Mouse (Mus musculus) heart, embryonic 11.5 days (tissue): ENCODE measurements at regions not wholly inside any gene's neighbourhood (a gene's known extent, or its start where the extent isn't known, plus 50 kb on each side); places are given as distances from the start of the nearest gene placed in this dataset.

Source experiments
- ATAC-seq: fragments of 200-750 bp; cut with Nextera tagmentation; replicated peaks from 2 replicates; pipeline ENCODE4 v1.8.0; 2017; ENCODE audit warnings: moderate library complexity; ENCODE audit not compliant: insufficient number of reproducible peaks, low FRiP score, low TSS enrichment
- H3K27ac ChIP-seq: fragments of 300-500 bp; sonication (generic); 2 replicates; pipeline ENCODE4 v1.5.1; 2014; ENCODE audit warnings: mild to moderate bottlenecking, low read depth, low read length
- H3K27me3 ChIP-seq: fragments of 300-500 bp; sonication (generic); 2 replicates; pipeline ENCODE4 v1.6.1; 2014; ENCODE audit warnings: mild to moderate bottlenecking, low read length, mixed read lengths; ENCODE audit not compliant: control insufficient read depth, insufficient read depth
- H3K36me3 ChIP-seq: fragments of 300-500 bp; sonication (generic); 2 replicates; pipeline ENCODE4 v1.6.1; 2014; ENCODE audit warnings: mild to moderate bottlenecking, low read length, moderate library complexity, mixed read lengths; ENCODE audit not compliant: control insufficient read depth, insufficient read depth
- H3K4me1 ChIP-seq: fragments of 300-500 bp; sonication (generic); 2 replicates; pipeline ENCODE4 v1.6.1; 2014; ENCODE audit warnings: low read length; ENCODE audit not compliant: control insufficient read depth, insufficient read depth
- H3K4me2 ChIP-seq: fragments of 300-500 bp; sonication (generic); 2 replicates; pipeline ENCODE4 v1.6.1; 2014; ENCODE audit warnings: mild to moderate bottlenecking, moderate library complexity
- H3K4me3 ChIP-seq: fragments of 300-500 bp; sonication (generic); 2 replicates; pipeline ENCODE4 v1.5.1; 2014; ENCODE audit warnings: low read depth, low read length
- H3K9ac ChIP-seq: fragments of 300-500 bp; sonication (generic); 2 replicates; pipeline ENCODE4 v1.6.1; 2014; ENCODE audit warnings: mild to moderate bottlenecking, low read depth, low read length, moderate library complexity
- H3K9me3 ChIP-seq: fragments of 300-500 bp; sonication (generic); replicated peaks from 2 replicates; pipeline ENCODE4 v1.6.1; 2016; ENCODE audit warnings: low read length; ENCODE audit not compliant: control insufficient read depth
- WGBS: fragments of 180-500 bp; shearing (Covaris S2); extraction: QIAGEN DNeasy Blood & Tissue Kit; methylation state at CpG from one replicate; pipeline ENCODE4 v1.1.7; 2014; ENCODE audit not compliant: insufficient replicate concordance; 5-methylcytosine and 5-hydroxymethylcytosine counted together

DNA sequence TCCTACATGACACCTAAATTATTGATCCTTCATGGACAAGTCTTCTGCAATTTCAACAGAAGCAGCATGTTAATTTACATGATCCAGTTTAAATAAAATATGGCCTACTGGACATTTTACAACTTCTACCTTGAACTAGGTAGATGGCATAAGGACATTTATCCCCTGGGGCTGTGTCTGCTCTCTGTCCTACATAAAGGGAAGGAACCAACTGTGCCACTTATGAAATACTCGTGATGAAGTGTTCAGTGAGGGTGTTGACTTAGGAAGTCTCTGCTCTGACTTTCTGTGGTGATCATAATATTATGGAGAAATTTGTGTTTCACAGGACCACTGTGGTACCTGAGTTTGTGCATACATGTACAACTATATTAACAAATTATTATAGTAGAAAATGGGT lies 60.9 kb upstream of the Mbnl1 start:
- 0 out of 2 replicates have a peak, but pooled peaks cover 3% of the 10 kb centered on the region for H3K4me1 ChIP-seq
- no peak overlapping the region for H3K9ac ChIP-seq
- no peaks in the 10 kb centered on the region for H3K27me3 ChIP-seq
- 61% methylated on average over 1 of the region's 1 CpGs for WGBS
- no peaks in the 10 kb centered on the region for H3K9me3 ChIP-seq
- H3K27ac ChIP-seq = no peak overlapping the region
- H3K4me2 ChIP-seq = no peak overlapping the region
- ATAC-seq = no peak
- H3K36me3 ChIP-seq = no peaks in the 10 kb centered on the region
- no peak overlapping the region for H3K4me3 ChIP-seq

DNA sequence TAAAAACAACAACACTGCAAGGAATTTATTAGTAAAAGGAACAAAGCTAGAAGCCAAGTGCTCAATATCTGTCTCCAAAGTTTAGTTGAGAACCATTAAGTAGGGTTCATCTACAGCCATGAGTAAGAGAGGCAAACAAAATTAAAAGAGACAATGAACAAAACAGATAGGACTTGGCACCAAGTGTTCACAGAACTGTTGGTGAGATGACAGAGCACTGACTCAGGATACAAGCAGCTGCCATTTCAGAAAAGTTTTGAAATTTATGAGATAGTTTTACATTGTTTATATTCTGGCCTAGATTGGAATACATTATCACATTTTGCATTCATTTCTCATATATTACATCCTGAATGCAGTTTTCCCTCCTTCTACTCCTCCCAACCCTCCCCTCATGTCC lies 60.4 kb upstream of the Mbnl1 start:
- Histone ChIP-seq H3K4me2 (no peak overlapping the region), H3K27ac (no peak overlapping the region), H3K27me3 (no peaks in the 10 kb centered on the region), H3K36me3 (no peaks in the 10 kb centered on the region), H3K9ac (no peak overlapping the region), H3K4me1 (0 out of 2 replicates have a peak, but pooled peaks cover 3% of the 10 kb centered on the region), H3K9me3 (no peaks in the 10 kb centered on the region), H3K4me3 (no peak overlapping the region)
- ATAC-seq = no peak

DNA sequence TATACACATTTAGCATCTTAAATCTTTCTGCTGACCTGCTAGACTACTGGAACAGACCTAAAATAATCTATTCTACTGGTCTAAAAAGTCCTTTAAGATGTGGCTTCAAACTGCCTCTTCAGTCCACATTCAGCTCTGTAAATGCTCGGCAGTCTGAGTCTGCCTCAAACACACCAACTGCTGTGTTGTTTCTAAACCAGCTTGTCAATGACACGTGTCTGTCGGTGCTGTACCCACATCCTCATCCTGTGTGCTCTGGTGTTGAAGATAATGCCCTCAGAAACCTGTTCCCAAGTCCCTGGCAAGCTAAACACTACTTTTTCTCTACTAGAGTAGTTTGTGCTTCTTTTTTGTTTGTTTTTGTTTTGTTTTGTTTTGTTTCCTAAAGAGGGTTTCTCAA lies 58.9 kb upstream of the Mbnl1 start:
- Histone ChIP-seq H3K4me3 (no peak overlapping the region), H3K36me3 (no peaks in the 10 kb centered on the region), H3K27me3 (no peaks in the 10 kb centered on the region), H3K4me2 (no peak overlapping the region), H3K4me1 (no peaks in the 10 kb centered on the region), H3K9me3 (no peaks in the 10 kb centered on the region), H3K9ac (no peak overlapping the region), H3K27ac (no peak overlapping the region)
- 43% methylated on average over 3 of the region's 3 CpGs for WGBS
- no peak for ATAC-seq

DNA sequence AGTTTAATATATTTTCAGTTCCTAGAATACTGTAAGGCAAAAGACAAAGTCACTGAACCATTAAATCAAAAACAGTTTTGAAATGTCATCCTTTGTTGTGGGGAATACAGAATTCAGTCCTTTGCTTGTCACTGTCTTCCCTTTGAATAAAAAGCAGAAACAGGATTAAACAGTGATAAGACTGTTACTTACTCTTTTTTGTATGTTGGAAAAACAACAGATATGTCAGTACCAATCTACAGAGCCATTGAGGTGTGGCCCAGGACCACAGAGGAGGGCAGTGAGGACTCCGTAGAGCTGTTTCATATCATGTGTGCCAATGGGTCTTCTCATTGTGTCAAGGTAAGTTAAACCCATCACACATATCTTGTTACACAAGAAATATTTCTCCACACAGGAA lies 55.6 kb upstream of the Mbnl1 start:
- Histone ChIP-seq H3K36me3 (no peaks in the 10 kb centered on the region), H3K4me1 (no peaks in the 10 kb centered on the region), H3K27ac (no peak overlapping the region), H3K4me2 (no peak overlapping the region), H3K27me3 (no peaks in the 10 kb centered on the region), H3K4me3 (no peak overlapping the region), H3K9me3 (no peaks in the 10 kb centered on the region), H3K9ac (no peak overlapping the region)
- no peak for ATAC-seq
- WGBS = 86% methylated on average over 1 of the region's 1 CpGs

DNA sequence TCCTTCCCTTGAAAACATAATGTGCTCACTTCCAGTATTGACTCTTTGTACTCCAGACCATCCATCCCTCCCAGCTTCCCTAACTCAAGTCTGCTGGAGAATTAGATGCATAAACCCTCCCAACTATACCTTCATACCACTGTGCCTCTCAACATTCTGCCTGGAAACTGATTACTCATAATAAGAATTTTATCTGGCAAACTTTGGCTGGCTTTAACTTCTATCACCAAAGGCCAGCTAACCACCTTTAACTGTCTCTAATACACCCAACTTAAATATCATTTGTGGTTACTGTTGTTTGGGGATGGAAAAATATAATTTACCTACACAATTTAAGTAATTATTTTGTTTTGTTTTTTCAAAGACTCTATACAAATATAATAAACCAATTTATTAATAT lies 54.0 kb upstream of the Mbnl1 start:
- no peaks in the 10 kb centered on the region for H3K4me1 ChIP-seq
- H3K27me3 ChIP-seq = no peaks in the 10 kb centered on the region
- no peak overlapping the region for H3K4me3 ChIP-seq
- H3K9ac ChIP-seq = no peak overlapping the region
- no peak overlapping the region for H3K4me2 ChIP-seq
- H3K9me3 ChIP-seq = no peaks in the 10 kb centered on the region
- H3K36me3 ChIP-seq = no peaks in the 10 kb centered on the region
- H3K27ac ChIP-seq = no peak overlapping the region
- no peak for ATAC-seq

DNA sequence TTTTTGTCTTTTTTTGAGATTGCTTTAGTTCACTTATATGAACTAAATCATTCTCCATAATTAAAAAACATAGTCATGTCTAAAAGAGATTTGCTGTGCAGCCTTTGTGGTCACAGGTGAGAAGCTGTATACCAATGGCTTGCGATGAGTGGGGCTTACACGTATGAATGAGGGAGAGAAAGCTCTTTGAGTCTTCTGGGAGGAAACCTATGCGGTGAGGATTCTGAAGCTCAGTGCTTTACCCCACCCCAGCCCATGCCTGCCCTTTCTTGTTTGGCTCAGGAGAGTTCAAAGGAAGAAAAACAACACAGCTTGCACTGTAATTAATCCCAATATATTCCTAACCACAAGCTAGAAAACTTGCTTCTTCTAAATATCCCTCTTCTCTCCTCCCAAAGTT lies 53.4 kb upstream of the Mbnl1 start:
- Histone ChIP-seq H3K4me2 (no peak overlapping the region), H3K27me3 (no peaks in the 10 kb centered on the region), H3K9me3 (no peaks in the 10 kb centered on the region), H3K9ac (no peak overlapping the region), H3K4me1 (no peaks in the 10 kb centered on the region), H3K36me3 (no peaks in the 10 kb centered on the region), H3K27ac (no peak overlapping the region), H3K4me3 (no peak overlapping the region)
- ATAC-seq = no peak
- 85% methylated on average over 3 of the region's 3 CpGs for WGBS
